Mouse (Mus musculus) midbrain, embryonic 11.5 days (tissue): ENCODE measurements around the gene Rnasek. TPM values are rescaled to one million over a fixed set of nuclear protein-coding genes. Genes with fewer than 3 reads are reported as not detected.

Experiments
- ATAC-seq: fragments of 200-750 bp; cut with Nextera tagmentation; 2 replicates; pipeline ENCODE4 v1.8.0; 2017; ENCODE audit warnings: moderate TSS enrichment, moderate library complexity; ENCODE audit not compliant: low FRiP score
- DNase-seq: peaks from one replicate; pipeline ENCODE4 v3.0.0; 2015; ENCODE audit warnings: low spot score; ENCODE audit errors: missing footprints
- H3K27ac ChIP-seq: fragments of 300-500 bp; sonication (generic); 2 replicates; pipeline ENCODE4 v1.5.1; 2014; ENCODE audit warnings: low read depth, low read length
- H3K27me3 ChIP-seq: fragments of 300-500 bp; sonication (generic); 2 replicates; pipeline ENCODE4 v1.6.1; 2014; ENCODE audit warnings: mild to moderate bottlenecking, low read length, moderate library complexity, mixed read lengths; ENCODE audit not compliant: control insufficient read depth, insufficient read depth
- H3K36me3 ChIP-seq: fragments of 300-500 bp; sonication (generic); 2 replicates; pipeline ENCODE4 v1.6.1; 2014; ENCODE audit warnings: mild to moderate bottlenecking, low read length, moderate library complexity, mixed read lengths; ENCODE audit not compliant: control insufficient read depth, insufficient read depth
- H3K4me1 ChIP-seq: fragments of 300-500 bp; sonication (generic); 2 replicates; pipeline ENCODE4 v1.6.1; 2014; ENCODE audit warnings: low read length; ENCODE audit not compliant: control insufficient read depth, insufficient read depth
- H3K4me2 ChIP-seq: fragments of 300-500 bp; sonication (generic); 2 replicates; pipeline ENCODE4 v1.6.1; 2014; ENCODE audit warnings: mild to moderate bottlenecking, moderate library complexity
- H3K4me3 ChIP-seq: fragments of 300-500 bp; sonication (generic); 2 replicates; pipeline ENCODE4 v1.5.1; 2014; ENCODE audit warnings: low read depth, low read length
- H3K9ac ChIP-seq: fragments of 300-500 bp; sonication (generic); 2 replicates; pipeline ENCODE4 v1.6.1; 2014; ENCODE audit warnings: low read length
- H3K9me3 ChIP-seq: fragments of 300-500 bp; sonication (generic); 2 replicates; pipeline ENCODE4 v1.6.1; 2016; ENCODE audit warnings: low read length; ENCODE audit not compliant: control insufficient read depth
- WGBS: fragments of 180-500 bp; shearing (Covaris S2); extraction: QIAGEN DNeasy Blood & Tissue Kit; methylation state at CpG from one replicate; pipeline ENCODE4 v1.1.7; 2014; 5-methylcytosine and 5-hydroxymethylcytosine counted together
- polyA plus RNA-seq: library from polyadenylated mRNA; unstranded; fragments of >200 nt; fragmentation: Nextera tagmentation; extraction: Ambion mirVana; gene quantifications from 2 replicates; pipeline ENCODE4 v1.2.1, GENCODE M21; 2014

The Rnasek gene
- polyA plus RNA-seq, 1 experiment from 2014 or later: 127 TPM

DNA sequence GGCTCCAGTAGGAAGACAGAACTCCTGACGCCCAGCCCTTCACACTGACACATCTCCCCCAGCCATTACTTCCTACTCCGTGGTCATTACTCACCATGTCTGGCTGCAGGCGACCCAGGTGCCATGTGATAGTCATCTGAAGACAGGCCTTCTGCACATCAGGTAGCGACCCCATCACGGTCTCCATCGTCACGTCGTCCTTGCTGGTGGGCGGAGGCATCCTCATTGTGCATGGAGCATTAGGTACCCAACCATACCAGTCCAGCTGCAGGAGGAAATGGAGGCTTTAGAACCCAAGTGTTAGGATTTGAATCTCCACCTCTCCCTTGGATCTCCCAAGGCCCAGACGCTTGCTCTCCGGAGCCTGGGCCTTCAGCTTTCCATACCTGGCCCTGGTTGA lies 2.9 kb upstream of the Rnasek start:
- WGBS: 75% methylated on average over 11 of the region's 11 CpGs
- Histone ChIP-seq H3K9me3 (no peaks in the 10 kb centered on the region), H3K27me3 (no peaks in the 10 kb centered on the region), H3K36me3 (no peaks in the 10 kb centered on the region), H3K4me3 (no peak overlapping the region), H3K4me1 (peaks cover 15% of the 10 kb centered on the region), H3K4me2 (no peak overlapping the region), H3K27ac (no peak overlapping the region), H3K9ac (no peak overlapping the region)
- no peak for ATAC-seq
- no peak for DNase-seq

DNA sequence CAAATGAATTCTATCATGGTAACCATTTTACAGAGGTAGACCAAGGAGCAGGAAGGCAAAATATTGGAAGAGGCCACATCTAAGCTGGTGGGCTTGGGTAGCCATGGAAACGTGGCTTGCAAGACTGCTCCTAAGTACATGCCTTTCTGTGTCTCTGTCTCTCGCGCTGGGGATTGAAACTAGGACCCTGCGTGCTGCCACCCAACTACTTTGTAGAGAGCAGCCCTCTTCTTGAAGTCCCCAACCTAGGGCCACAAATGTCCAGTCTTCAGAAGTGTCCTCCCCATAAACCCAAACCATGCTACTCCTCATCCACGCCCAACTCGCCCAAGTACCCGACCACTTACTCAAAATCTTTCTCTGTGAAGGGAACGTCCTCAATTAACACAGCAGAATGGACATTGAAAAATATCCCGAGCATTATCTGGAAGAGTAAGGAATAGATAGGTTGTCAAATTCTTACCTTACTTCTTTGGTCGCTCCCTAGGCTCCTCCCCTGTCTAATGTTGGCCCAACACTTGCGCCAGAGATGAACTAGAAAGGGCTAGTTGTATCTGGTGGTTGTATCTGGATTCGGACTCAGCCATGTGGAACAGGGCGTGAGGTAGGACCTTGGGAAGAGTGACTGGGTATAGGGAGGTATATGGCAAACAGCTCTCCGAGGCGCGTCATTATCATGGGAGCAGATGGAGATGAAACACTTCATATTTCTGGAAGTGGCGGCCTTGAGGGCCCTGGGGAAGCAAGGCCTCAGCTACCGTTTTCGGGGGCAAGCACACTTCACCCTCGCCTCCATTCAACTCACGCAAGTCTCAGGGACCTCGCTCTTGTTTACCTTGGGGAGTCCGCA lies 826 bp downstream of the Rnasek start:
- H3K9me3 ChIP-seq: no peaks in the 10 kb centered on the region
- DNase-seq: peak; percentile 82
- H3K27me3 ChIP-seq: no peaks in the 10 kb centered on the region
- peak overlapping the region; percentile 86 for H3K9ac ChIP-seq
- 11% methylated on average over 23 of the region's 23 CpGs for WGBS
- peak overlapping the region; percentile 89 for H3K4me3 ChIP-seq
- H3K4me2 ChIP-seq: peak overlapping the region; percentile 83
- no peak for ATAC-seq
- peak overlapping the region; percentile 38 for H3K27ac ChIP-seq
- H3K4me1 ChIP-seq: peaks cover 25% of the 10 kb centered on the region
- peaks cover 6% of the 10 kb centered on the region for H3K36me3 ChIP-seq

DNA sequence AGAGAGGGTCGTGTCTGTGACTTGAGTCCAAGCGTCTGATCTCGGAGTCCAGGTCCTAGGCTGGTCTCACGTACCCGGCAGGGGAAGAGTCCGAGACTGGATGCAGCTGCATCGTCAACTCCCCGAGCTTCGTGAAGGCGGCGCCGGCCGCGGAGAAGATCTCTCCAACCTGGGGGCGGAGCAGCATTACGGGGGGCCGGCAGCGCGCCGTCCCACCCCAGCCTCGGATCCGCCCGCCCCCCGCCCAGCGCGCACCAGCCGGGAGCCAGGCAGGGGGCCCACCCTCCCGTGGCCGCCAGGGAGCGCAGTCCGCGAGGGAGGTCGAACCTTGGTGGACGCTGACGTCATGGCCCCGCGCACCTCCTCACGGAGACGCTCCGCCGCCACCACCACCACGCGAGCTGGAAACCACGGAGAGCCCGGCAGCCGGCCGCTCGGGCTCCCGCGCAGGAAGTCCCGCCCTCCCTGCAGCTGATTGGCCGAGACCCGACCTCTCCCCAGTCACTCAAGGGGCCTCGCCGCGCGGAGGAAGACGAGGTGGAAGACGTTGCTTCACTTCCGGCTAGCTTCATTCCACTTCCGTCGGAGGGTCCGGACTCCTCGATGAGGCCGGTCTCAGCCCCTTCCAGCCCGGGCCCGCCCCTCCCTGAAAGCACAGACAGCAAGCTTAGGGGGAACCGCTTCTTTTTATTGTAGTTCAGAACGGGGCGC lies 2.0 kb downstream of the Rnasek start, which contains the start of gene 0610010K14Rik:
Gene 0610010K14Rik, minus strand, starts transcription at position 458 of the 711 bp plus-strand sequence.
- Histone ChIP-seq H3K9me3 (no peaks in the 10 kb centered on the region), H3K27me3 (no peaks in the 10 kb centered on the region), H3K4me1 (peaks cover 26% of the 10 kb centered on the region), H3K4me2 (peak within 1 kb of the TSS; percentile 83), H3K4me3 (peak within 1 kb of the TSS; percentile 89), H3K36me3 (peaks cover 6% of the 10 kb centered on the region), H3K27ac (peak within 1 kb of the TSS; percentile 82), H3K9ac (peak within 1 kb of the TSS; percentile 71)
- WGBS: under 1% methylated on average over 63 of the region's 70 CpGs
- ATAC-seq (peak; percentile 93), DNase-seq (peak; percentile 99)

DNA sequence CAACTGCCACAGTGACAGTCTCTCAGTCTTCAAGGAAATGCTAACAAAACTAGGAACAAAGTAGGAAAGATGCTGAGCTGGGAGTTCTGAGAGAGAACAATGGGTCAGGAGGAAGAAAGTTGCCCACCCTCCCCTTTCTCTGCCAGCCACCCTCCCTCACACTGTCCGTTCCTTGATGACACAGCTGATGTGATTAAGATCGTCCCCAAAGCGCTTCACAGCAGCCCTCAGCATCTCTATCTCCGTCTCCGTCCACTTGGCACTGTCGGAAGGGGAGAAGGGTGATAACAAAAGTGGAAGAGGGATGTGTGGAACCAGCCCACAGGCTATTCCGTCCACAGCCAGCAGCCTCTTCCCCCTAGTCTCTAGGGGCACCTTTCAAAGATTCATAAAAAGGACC lies 2.9 kb downstream of the Rnasek start:
- Histone ChIP-seq H3K27me3 (no peaks in the 10 kb centered on the region), H3K4me3 (peak overlapping the region; percentile 89), H3K36me3 (peaks cover 6% of the 10 kb centered on the region), H3K27ac (peak overlapping the region; percentile 82; the same call in 1 of the 2 replicates), H3K4me2 (peak overlapping the region; percentile 83), H3K4me1 (peaks cover 30% of the 10 kb centered on the region), H3K9ac (peak overlapping the region; percentile 71), H3K9me3 (no peaks in the 10 kb centered on the region)
- WGBS: 36% methylated on average over 7 of the region's 7 CpGs
- peak; percentile 81 for DNase-seq
- no peak for ATAC-seq

DNA sequence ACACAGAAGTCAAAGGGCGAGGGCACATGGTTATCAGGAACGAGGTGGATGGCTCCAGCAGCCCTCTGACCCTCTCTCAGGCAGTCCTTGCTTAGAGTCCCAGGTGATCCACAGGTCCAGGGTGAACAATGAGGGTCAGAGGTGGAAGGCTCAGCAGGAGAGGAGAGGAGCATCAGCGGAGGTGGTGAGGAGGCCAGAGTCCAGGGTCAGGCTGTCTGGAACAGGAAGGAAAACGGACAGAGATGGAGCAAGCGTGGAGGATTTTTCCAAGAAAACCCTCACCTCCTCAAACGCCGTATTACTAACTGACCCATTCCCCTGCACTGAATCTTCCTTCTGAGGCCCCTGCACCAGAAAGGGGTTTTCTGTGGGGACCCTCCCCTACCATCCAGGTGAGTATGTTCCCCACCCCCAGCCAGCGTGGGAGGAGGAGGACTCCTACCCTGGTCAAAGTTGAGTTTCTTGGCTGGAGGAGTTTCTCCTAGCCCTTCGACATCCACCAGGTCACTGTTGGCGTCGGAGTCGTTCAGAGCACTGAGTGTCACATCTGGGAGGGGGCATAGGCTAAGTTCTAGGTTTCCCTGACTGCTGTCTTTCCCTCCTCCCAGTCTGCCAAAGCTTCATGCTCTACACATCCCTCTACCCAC lies 4.3 kb downstream of the Rnasek start:
- Histone ChIP-seq H3K9ac (no peak overlapping the region), H3K27me3 (no peaks in the 10 kb centered on the region), H3K36me3 (peaks cover 6% of the 10 kb centered on the region), H3K4me1 (peaks cover 27% of the 10 kb centered on the region), H3K4me2 (no peak overlapping the region), H3K9me3 (no peaks in the 10 kb centered on the region), H3K4me3 (no peak overlapping the region), H3K27ac (no peak overlapping the region)
- 90% methylated on average over 12 of the region's 12 CpGs for WGBS
- DNase-seq (no peak), ATAC-seq (no peak)

DNA sequence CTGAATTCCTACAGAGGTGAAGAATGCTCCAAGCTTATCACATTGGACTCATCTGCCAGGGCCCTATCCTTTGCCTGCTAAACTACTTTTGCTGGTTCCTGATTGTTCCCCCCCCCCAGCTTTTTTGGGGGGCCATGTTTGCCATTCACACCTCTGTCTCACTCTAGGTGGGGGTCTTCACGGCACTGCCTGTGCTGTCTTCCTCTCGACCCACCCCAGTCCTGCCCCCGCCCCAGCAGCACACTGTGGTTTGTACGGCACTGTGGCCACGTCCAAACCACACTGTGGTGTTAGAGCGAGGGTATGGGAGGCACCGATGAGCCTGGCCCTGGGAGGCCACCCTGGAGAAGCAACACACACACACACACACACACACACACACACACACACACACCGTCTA lies 5.1 kb downstream of the Rnasek start:
- H3K4me2 ChIP-seq: no peak overlapping the region
- H3K4me1 ChIP-seq: peaks cover 25% of the 10 kb centered on the region
- 85% methylated on average over 8 of the region's 8 CpGs for WGBS
- H3K9ac ChIP-seq: no peak overlapping the region
- no peak overlapping the region for H3K27ac ChIP-seq
- H3K4me3 ChIP-seq: no peak overlapping the region
- H3K27me3 ChIP-seq: peaks cover 9% of the 10 kb centered on the region
- no peaks in the 10 kb centered on the region for H3K9me3 ChIP-seq
- ATAC-seq (no peak), DNase-seq (no peak)
- H3K36me3 ChIP-seq: peaks cover 6% of the 10 kb centered on the region

DNA sequence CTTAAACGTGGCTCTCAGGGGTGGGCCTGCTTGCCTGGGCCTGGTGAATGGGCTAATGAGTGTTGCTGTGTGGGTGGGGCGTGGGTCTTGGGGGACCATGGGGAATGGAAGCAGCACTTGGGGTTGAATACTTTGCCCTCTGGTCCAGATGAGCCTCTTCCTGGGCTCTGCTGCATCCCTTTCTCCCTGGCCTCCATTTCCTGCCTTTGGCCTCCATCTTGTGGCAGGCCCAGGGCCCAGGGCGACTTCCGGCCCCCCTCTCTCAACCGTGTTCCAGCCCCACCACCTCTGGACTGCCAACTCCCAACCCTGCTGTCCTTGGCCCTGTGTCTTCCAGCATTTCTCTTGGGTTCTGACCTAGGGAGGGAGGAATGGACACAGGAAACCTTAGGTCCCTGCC lies 5.6 kb downstream of the Rnasek start:
- H3K4me3 ChIP-seq: no peak overlapping the region
- H3K9me3 ChIP-seq: no peaks in the 10 kb centered on the region
- DNase-seq (no peak), ATAC-seq (no peak)
- 60% methylated on average over 5 of the region's 5 CpGs for whole genome bisulfite sequencing
- no peak overlapping the region for H3K27ac ChIP-seq
- peaks cover 13% of the 10 kb centered on the region for H3K27me3 ChIP-seq
- H3K36me3 ChIP-seq: peaks cover 6% of the 10 kb centered on the region
- no peak overlapping the region for H3K4me2 ChIP-seq
- no peak overlapping the region for H3K9ac ChIP-seq
- peaks cover 23% of the 10 kb centered on the region for H3K4me1 ChIP-seq

DNA sequence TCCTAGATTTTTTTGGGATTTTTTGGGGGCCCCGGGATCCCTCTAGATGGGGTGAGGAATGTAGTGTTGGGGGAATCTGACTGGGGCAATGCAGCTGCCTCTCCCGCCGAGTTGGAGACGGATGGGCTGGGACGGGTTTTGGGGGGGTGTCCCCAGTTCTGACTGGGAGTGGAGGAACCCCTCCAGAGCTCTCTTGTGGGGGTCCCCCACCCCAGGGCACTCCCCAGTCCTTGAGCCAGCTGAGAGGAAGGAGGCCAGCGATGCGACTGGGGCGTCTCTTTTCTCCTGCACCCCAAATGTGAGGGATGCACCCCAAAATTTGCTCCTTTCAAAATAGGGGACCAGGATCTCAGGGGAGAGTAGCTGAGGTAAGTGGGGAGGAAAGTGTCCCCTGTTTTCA lies 6.6 kb downstream of the Rnasek start:
- Histone ChIP-seq H3K9me3 (no peaks in the 10 kb centered on the region), H3K9ac (peak overlapping the region; percentile 55), H3K36me3 (peaks cover 6% of the 10 kb centered on the region), H3K4me3 (peak overlapping the region; percentile 26; the same call in 1 of the 2 replicates), H3K4me2 (peak overlapping the region; percentile 54), H3K4me1 (peaks cover 15% of the 10 kb centered on the region), H3K27ac (no peak overlapping the region), H3K27me3 (peaks cover 23% of the 10 kb centered on the region)
- DNase-seq (no peak), ATAC-seq (no peak)
- WGBS: 33% methylated on average over 8 of the region's 8 CpGs
